Mouse (Mus musculus): ENCODE measurements around the gene Brd7. TPM values are rescaled to one million over a fixed set of nuclear protein-coding genes. Genes with fewer than 3 reads are reported as not detected.

The Brd7 gene
- polyA plus RNA-seq, 1 experiment from 2014 or later, result 74.2 TPM

DNA sequence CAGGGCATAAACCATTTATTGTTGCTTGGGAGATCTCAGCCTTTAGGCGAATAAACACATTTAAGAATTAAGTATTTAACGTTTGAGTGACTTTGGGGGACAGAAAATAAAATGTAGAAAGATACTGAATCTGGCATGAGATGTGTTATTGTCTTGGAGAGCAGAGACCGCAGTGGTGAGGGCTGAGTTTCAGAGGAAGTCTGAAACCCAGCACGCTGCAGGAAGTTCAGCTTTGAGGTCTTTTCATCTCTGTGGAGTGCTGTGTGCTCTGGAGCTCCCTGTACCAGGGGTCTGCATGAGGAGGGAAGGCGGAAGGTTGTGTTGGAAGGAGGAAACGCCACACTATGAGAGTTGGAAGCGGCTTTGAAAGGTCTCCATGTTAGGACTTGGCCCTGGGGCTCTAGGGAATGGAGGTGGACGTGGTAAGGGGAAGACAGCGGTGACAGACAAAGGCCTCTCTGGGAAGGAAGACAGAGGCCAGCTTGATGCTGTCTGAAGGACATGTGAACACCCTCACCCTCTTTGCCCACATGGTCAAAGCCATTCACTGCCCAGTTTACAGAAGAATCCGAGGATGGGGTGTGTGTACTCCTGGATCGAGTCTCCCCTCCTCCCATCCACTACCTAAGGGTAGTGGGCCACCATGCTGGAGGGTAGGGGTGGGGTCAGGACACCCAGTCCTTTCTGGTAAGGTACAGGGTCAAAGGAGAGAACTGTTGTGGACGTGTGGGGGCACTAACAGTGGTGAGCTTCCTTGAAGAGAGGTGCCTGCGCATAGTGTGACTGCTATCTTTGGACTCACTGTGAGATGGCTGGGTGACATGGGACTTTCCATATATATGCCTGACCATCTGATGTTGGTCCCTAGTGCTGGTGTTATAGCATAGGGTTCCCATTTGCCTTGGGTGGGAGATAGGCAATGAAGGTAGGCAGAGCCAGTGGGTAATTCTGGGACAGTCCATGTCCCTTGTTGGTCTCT, 71.4 kb downstream of the Brd7 start:
- WGBS, result 77% methylated on average over 13 of the region's 13 CpGs
- Histone ChIP-seq H3K9me3 (no peaks in the 10 kb centered on the region), H3K4me1 (peaks cover 19% of the 10 kb centered on the region), H3K4me3 (no peak overlapping the region), H3K36me3 (no peaks in the 10 kb centered on the region), H3K27me3 (no peaks in the 10 kb centered on the region), H3K27ac (no peak overlapping the region; the same call in 1 of the 2 replicates), H3K9ac (no peak overlapping the region), H3K4me2 (no peak overlapping the region)
- no peak for ATAC-seq (ENCODE audit: borderline replicate concordance, extremely low read depth, low FRiP score, low TSS enrichment)

DNA sequence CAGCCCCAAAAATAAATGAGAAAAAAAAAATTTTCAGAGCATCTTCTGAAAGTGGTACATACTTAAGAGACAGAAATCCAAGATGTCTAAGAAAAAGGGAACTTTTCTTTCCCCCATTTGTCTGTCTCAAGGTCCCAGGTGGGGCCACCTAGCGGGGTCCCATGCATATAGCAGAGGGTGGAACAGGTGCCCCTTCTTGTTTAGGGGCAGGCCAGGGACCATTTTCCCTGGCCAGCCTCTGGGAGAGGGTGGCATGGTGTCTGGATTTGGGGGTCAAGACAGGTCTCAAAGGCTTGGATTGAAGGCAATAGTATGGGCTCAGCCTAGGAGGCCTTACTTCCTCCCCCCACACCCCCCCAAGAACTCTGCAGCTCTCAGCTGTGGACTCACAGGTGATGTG, 72.1 kb downstream of the Brd7 start:
- Histone ChIP-seq H3K4me2 (no peak overlapping the region), H3K9me3 (no peaks in the 10 kb centered on the region), H3K36me3 (no peaks in the 10 kb centered on the region), H3K27ac (no peak overlapping the region), H3K27me3 (no peaks in the 10 kb centered on the region), H3K4me3 (no peak overlapping the region), H3K9ac (no peak overlapping the region), H3K4me1 (peaks cover 21% of the 10 kb centered on the region)
- no peak for ATAC-seq (ENCODE audit: borderline replicate concordance, extremely low read depth, low FRiP score, low TSS enrichment)
- 74% methylated on average over 1 of the region's 1 CpGs for WGBS

DNA sequence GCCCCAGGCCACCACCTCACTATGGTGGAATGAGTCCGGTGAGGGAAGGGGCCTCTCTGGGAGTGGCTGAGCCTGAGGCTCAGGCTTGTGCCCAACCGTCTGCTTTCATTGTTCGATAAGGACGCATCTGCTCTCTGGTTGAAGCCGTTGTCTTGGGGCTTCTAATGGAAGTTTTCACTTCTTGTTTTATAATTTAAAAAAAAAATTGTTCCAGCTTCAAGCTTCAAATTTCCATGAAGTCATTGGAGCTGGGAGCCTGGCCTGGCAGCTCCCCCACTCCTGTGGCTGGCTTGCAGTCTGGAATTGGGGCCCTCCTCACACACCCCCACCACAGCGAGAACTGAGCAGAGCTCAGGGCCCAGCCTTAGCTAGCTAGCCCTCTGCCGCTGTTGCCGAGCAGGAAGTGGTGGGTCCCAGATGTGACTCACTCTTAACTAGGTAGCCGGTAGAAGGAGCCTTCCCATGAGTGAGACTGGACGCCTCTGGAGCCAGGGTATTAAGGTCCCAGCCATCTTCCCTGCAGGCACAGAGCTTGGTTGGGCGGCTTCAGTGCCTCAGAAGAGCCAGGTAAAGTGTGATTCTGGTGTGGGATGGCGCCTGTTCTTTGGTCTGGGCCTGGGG, 73.3 kb downstream of the Brd7 start:
- no peaks in the 10 kb centered on the region for H3K9me3 ChIP-seq
- peaks cover 26% of the 10 kb centered on the region for H3K4me1 ChIP-seq
- WGBS, result 71% methylated on average over 12 of the region's 12 CpGs
- H3K4me3 ChIP-seq, result no peak overlapping the region
- no peak for ATAC-seq (ENCODE audit: borderline replicate concordance, extremely low read depth, low FRiP score, low TSS enrichment)
- H3K36me3 ChIP-seq, result no peaks in the 10 kb centered on the region
- H3K27ac ChIP-seq, result peak overlapping the region; percentile 45
- no peaks in the 10 kb centered on the region for H3K27me3 ChIP-seq
- H3K4me2 ChIP-seq, result no peak overlapping the region
- no peak overlapping the region for H3K9ac ChIP-seq

DNA sequence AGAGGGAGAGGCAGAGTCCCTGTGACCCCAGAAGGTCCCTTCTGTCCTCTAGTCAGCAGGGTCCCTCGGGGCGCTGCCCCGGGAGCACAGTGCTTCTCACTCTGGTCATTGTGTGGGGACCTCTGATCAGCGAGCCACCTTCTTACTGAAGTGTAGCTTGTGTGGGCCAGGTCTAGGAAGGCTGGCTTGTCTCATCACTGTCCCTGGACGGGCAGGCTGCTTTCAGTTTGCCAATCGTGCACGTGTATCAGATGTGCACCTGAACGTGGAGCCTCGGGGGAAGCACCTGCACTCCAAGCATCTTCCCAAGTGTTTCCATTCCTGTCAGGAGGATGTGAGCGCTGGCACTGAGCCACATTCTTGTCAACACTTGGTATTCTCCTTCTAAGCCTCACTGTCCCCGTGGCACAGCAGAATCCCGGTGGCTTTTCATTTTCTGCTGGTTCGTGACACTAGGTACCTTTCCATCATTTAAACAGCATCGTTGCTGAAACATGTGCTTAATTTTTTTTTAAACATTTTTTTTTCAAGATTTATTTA, 75.5 kb downstream of the Brd7 start:
- Histone ChIP-seq H3K4me2 (no peak overlapping the region), H3K9ac (no peak overlapping the region), H3K9me3 (no peaks in the 10 kb centered on the region), H3K27me3 (no peaks in the 10 kb centered on the region), H3K36me3 (no peaks in the 10 kb centered on the region), H3K4me1 (peaks cover 37% of the 10 kb centered on the region), H3K27ac (no peak overlapping the region), H3K4me3 (no peak overlapping the region)
- no peak for ATAC-seq (ENCODE audit: borderline replicate concordance, extremely low read depth, low FRiP score, low TSS enrichment)
- 58% methylated on average over 14 of the region's 14 CpGs for WGBS

DNA sequence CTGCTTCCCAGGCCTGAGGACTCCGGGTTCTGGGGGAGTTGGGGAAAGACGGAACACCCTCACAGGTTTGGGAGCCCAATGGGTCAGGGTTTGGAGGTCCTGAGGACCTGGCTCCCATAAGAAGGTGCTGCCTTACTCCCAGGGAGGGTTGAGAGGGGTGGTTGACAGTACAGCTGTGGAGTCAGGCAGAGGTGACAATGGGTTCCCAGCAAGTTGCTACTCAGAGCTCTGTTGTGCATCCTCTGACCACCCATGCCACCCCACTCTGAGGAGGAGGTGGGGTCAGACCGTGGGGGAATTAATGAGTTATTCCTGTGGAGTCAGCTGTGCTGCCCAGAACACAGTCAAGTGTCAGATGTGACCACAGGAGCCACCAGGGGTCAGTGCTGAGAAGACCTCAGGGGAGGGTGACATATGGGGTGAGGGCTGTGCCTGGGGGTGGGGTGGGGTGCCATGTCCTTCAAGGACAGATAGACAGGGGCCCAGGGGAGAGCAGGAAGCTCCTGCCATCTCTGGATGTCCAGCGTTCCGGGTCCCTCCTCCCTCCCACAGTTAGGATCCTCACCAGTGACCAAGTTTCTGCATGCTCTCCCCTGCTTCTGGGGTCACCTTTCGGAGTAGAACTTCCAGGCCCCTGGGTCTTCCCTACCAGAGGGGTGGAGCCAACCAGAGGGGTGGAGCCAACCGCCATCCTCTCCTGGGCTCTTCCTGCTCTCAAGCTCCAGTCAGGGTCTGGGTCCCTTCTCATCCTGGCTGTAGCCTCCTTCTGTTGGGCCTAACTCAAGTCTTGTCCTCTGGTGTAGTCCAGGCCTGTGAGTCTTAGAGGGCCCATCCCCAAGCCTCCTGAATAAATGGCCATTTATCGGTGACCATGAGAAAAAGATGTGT, 76.3 kb downstream of the Brd7 start:
- Histone ChIP-seq H3K4me1 (peaks cover 37% of the 10 kb centered on the region), H3K9ac (no peak overlapping the region), H3K27ac (no peak overlapping the region), H3K4me3 (no peak overlapping the region), H3K27me3 (no peaks in the 10 kb centered on the region), H3K4me2 (no peak overlapping the region), H3K9me3 (no peaks in the 10 kb centered on the region), H3K36me3 (no peaks in the 10 kb centered on the region)
- ATAC-seq (ENCODE audit: borderline replicate concordance, extremely low read depth, low FRiP score, low TSS enrichment), result 0 out of 2 replicates have a peak, but pooled peaks have one; percentile 17
- WGBS, result 85% methylated on average over 8 of the region's 8 CpGs

DNA sequence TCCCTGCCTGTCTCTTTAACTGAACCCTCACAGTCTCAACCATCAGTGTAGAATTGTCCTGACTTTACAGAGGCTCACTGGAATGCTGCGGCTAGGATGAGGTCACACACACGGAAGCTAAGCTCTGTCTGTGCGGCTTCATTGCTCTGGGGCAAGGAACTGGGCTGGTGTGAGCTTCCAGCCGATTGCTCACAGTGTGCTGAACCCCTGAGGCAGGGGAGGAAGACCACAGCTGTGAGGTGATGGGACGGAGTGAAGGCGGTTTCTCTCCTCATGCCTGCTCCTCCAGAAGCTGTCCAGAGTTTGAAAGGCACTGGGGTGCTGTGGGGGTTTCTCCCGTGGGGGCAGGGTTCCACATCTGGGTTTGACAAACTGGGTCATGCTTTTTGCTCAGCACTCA, 77.3 kb downstream of the Brd7 start:
- H3K36me3 ChIP-seq, result no peaks in the 10 kb centered on the region
- WGBS, result 41% methylated on average over 7 of the region's 7 CpGs
- H3K4me3 ChIP-seq, result no peak overlapping the region
- no peak for ATAC-seq (ENCODE audit: borderline replicate concordance, extremely low read depth, low FRiP score, low TSS enrichment)
- H3K4me2 ChIP-seq, result no peak overlapping the region
- H3K9ac ChIP-seq, result no peak overlapping the region
- no peaks in the 10 kb centered on the region for H3K9me3 ChIP-seq
- H3K4me1 ChIP-seq, result peaks cover 37% of the 10 kb centered on the region
- H3K27me3 ChIP-seq, result no peaks in the 10 kb centered on the region
- H3K27ac ChIP-seq, result no peak overlapping the region

DNA sequence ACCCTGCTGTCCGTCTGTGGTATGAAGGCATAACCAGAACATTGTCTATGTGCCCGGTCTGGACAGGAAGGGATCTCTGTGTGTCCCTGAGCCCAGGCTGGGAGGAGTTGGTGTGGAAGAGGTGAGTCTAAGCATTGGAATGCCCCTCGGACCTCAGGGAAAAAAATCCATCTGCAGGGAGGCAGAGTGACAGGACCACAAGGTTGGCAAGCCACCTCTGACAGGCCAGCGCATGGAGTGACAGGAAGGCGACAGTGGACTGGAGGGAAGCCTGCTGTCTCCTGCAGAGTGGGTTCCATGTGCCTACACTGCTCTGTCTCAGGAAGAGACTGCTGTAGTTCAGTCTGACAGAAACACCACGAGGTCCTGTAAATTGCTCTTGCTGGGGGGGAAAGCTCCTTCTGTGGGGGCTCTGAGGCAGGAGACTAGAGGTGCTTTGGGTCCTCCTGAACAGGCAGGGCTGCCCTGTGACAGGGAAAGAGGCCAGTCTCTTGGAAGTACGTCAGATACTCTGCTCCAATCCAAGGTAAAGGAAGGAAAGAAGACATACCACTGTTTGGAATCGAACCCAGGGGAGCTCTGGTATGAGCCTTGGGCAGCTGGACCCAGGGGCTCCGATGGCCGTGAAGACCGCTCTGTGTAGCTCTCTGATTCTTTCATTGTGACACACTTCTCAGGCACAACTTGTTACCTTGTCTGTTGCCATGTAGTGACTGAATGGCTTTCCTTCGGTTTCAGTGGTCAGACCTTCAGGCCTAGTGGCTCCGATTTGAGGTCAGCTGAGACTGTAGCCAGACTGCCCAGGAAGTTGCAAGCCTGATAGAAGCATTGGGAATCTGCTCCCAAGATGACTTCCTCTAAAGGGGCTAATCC, 78.5 kb downstream of the Brd7 start:
- no peaks in the 10 kb centered on the region for H3K9me3 ChIP-seq
- no peaks in the 10 kb centered on the region for H3K36me3 ChIP-seq
- WGBS, result 73% methylated on average over 13 of the region's 13 CpGs
- H3K27ac ChIP-seq, result no peak overlapping the region
- no peak overlapping the region for H3K9ac ChIP-seq
- no peak overlapping the region for H3K4me2 ChIP-seq
- no peak overlapping the region for H3K4me3 ChIP-seq
- no peak for ATAC-seq (ENCODE audit: borderline replicate concordance, extremely low read depth, low FRiP score, low TSS enrichment)
- peaks cover 39% of the 10 kb centered on the region for H3K4me1 ChIP-seq
- H3K27me3 ChIP-seq, result no peaks in the 10 kb centered on the region

DNA sequence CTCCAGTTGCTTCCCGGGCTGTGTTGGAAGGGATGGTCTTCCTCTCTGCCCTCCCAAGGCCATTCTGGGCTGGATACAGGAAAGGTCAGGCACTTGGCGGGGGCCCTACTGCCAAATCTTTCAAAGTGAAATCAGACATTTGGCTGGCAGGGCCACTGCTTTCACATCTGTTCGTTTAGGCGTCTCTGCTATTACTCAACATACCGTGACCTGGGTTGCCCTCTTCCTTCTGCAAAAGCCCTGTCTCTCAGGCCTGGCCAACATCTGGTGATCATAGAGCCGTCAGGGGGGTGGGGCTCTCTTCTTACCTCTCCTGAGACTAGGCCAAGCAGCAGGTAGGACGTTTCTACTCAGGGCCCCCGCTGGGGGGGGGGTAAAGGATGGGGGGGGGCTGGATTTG, 79.3 kb downstream of the Brd7 start:
- Histone ChIP-seq H3K4me2 (no peak overlapping the region), H3K27ac (no peak overlapping the region), H3K9me3 (no peaks in the 10 kb centered on the region), H3K4me3 (no peak overlapping the region), H3K36me3 (no peaks in the 10 kb centered on the region), H3K27me3 (no peaks in the 10 kb centered on the region), H3K9ac (no peak overlapping the region), H3K4me1 (peaks cover 31% of the 10 kb centered on the region)
- WGBS, result 29% methylated on average over 8 of the region's 8 CpGs
- ATAC-seq (ENCODE audit: borderline replicate concordance, extremely low read depth, low FRiP score, low TSS enrichment), result no peak

Other genes starting within 250 kb of the Brd7 start
- 55.7 and 58.8 TPM in 2 replicates for gene Cnep1r1, start 243.4 kb downstream of the Brd7 start, polyA plus RNA-seq (2015; fragmentation: Nextera tagmentation; extraction: Ambion mirVana)
- 42.2 and 42.6 TPM in 2 replicates for gene Heatr3, start 224.3 kb downstream of the Brd7 start, polyA plus RNA-seq (2015; fragmentation: Nextera tagmentation; extraction: Ambion mirVana)
- gene Tent4b, start 163.0 kb downstream of the Brd7 start, polyA plus RNA-seq (2015; fragmentation: Nextera tagmentation; extraction: Ambion mirVana), result 8.4 and 8.6 TPM in 2 replicates
- 12.7 and 13.9 TPM in 2 replicates for gene Adcy7, start 89.8 kb downstream of the Brd7 start, polyA plus RNA-seq (2015; fragmentation: Nextera tagmentation; extraction: Ambion mirVana)
- gene Nkd1, start 159.2 kb upstream of the Brd7 start, polyA plus RNA-seq (2015; fragmentation: Nextera tagmentation; extraction: Ambion mirVana), result 56.4 TPM in 2 replicates